Mouse (Mus musculus): ENCODE measurements around the gene Epha2.

Gene Epha2

GRCm38 (mm10) chr4:141279783-141280182 lies 21.3 kb upstream of the Epha2 start:
- no peak for DNase-seq (ENCODE audit: low spot score in 2 of 2)

DNA sequence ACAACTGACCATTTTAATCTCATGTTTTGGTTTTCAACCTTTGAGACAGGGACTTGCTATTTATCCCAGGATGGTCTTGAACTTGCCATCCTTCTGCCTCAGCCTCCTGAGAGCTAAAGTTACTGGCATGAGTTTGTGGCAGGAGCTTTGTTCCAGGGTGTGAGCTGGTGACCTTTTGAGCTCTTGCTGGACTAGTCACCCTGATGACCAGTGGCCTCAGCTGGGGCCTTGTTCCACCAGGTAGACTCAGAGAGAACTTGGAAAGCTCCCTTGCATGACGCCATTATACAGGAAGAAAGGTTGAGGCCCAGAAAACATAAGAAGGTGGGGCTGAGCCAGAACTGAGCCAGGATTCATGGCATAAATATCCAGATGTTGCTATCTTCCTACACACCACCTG lies 20.6 kb upstream of the Epha2 start:
- DNase-seq (ENCODE audit: low spot score in 2 of 2) = no peak

- DNase-seq (ENCODE audit: low spot score in 2 of 2) = no peak
Measured at GRCm38 (mm10) chr4:141281153-141281552, 19.9 kb upstream of the Epha2 start.

- no peak for DNase-seq (ENCODE audit: low spot score in 2 of 2)
Measured at GRCm38 (mm10) chr4:141281578-141281977, 19.5 kb upstream of the Epha2 start.

GRCm38 (mm10) chr4:141282087-141282486 lies 19.0 kb upstream of the Epha2 start:
- no peak for DNase-seq (ENCODE audit: low spot score in 2 of 2)

GRCm38 (mm10) chr4:141282623-141283022 lies 18.4 kb upstream of the Epha2 start:
- DNase-seq (ENCODE audit: low spot score in 2 of 2) = no peak

DNA sequence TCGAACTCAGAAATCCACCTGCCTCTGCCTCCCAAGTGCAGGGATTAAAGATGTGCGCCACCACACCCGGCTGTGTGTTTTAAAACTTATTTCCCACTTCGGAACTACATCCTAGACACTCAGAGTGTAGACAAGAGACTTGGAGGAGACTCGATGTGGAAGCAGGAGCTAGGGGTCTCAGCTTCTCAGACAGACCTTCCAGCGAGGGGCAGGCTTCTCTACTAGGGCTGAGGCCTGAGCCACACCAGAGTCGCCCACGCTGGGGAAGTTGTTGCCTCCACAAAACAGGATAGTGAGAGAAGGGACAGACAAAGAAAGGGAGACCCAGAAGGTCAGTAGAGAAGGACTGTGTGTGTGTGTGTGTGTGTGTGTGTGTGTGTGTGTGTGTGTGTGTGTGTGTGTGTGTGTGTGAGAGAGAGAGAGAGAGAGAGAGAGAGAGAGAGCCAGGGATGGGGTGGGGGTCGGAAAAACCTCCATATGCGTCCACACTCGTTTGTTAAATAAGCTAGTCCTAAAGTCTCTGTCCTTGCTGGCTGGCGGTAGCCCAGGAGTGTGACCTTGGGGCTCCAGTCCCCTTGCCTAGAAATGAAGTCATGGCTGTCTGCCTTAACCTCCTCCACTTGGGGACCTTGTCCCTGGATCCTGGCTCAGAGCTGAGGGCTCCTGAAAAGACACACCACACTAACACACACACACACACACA lies 17.7 kb upstream of the Epha2 start:
- DNase-seq (ENCODE audit: low spot score in 2 of 2) = no peak

GRCm38 (mm10) chr4:141283879-141284411 lies 17.1 kb upstream of the Epha2 start:
- DNase-seq (ENCODE audit: low spot score in 2 of 2) = no peak

DNA sequence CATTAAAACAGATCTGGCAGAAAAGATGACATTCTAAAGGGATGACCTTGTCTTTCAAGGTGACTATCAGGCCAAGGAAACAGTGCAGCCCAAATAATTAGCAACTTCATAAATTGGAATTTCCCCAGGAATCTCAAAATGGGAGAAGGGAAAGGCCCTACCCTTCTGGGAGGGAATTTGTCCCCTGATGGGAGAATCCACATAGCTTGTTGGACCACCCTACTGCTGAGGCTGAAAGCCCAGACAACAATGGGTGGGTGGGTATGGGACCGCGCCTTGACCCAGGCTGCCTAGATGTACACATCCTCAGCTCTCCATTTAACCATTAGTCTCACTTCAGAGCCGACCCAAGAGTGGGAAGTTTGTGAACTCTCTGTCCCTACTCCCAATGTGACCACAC lies 16.6 kb upstream of the Epha2 start:
- DNase-seq (ENCODE audit: low spot score in 2 of 2) = no peak

DNA sequence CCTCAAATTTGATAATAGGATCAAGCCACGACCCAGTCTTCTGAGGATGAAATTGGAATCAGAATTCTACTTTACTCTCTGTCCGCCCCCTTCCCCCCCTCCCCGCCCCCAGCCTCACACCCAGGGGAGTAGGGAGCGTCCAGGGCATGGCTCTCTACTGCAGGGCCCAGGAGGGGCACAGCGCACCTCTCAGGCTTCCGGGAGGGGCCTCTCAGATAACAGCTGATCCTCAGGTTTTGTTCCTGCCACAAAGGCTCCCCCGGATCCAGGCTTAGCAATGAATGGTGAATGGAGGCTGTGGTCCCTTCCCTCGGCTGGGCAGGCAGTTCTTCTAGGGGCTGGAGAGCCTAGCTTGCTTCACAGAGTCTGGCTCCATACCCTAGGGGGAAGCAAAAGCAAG lies 15.9 kb upstream of the Epha2 start:
- DNase-seq (ENCODE audit: low spot score in 2 of 2) = no peak

DNA sequence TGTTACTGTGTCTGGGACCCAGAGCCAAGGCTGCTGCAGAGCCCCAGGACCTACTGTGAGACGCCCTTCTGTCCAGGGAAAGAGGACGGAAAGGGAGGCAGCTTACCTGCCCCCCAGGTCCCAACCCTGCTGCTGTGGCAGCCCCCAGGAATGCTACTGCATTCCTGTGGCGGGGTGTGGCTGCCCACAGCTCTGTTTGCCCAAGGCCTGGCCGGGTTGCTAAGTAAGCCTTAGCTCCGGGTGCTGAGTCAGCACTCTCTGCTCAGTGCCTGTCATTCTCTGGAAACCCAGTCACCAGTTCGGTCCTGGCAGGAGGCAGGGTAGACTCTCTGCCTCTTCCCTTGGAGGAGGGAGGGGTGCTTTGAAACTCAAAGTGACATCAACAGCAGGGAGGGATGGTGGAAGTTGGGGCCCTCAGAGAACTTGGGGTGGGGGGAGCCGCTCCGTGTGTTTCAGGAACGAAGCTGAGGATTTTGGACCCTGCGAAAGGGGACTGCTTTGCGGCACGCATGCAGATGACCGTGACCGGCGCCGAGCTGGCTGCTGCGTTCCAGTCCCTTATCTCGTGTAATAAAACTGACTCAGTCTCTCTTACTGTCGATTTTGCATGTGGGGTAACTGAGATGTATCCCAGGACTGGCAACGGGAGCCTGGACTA lies 14.1 kb upstream of the Epha2 start:
- no peak for DNase-seq (ENCODE audit: low spot score in 2 of 2)

- no peak for DNase-seq (ENCODE audit: low spot score in 2 of 2)
Measured at GRCm38 (mm10) chr4:141287518-141288004, 13.5 kb upstream of the Epha2 start.

GRCm38 (mm10) chr4:141288152-141288551 lies 12.9 kb upstream of the Epha2 start:
- no peak for DNase-seq (ENCODE audit: low spot score in 2 of 2)

DNA sequence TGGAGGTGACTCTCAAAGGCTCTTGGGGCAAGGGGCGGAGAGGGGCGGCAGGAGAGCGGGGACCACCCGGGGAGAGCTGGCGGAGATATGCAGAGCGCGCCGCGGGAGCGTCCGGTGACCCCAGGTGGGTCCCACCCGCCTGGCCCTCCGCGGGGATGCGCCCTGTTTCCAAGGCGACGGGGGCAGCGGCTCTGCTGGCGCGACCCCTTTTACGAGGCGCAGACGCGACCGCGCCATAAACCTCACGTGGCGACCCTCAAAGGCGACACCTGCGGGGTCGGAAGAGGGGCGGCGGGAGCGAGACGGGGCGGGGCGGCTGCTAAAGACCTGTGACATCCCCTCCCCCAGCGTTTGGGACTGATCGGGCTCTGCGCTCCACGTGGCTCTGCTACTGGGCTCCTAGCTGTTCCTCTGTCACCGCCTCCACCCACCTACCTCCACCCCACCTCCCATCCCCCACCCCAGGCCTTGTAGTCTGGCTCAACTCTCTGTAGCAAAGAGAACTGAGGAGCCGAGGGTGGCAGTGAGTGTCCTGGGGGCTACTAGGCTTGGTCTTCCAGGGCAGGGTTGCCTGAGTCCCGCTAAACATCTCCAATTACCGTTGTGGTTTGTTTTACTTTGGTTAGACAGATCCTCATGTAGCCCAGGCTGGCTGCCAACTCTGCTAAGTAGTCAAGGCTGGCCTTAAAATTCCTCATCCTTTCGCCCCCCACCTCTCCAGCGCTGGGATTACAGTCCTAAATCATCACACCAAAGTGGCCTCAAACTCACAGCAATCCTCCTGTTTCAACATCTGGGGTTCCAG lies 9.3 kb upstream of the Epha2 start:
- no peak for DNase-seq (ENCODE audit: low spot score in 2 of 2)

DNA sequence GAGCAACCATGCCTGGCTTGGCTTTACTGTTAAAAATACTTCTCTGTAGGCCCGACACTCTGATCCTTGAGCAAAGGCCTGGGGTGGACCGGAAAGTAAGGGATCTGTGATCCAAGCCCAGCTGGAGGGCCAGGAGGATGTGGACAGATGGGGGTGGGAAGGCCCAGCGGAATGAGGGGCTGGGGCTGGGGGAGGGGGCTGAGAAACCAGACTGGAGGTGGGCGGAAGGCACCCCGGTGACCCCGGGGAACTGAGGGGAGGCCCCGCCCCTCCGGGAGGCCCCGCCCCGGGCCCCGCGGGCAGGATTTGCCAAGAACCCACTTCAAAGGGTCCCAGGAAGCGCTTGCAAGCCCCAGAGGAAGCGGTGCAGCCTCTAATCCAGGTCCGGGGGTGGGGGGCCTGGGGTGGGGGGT lies 5.3 kb upstream of the Epha2 start:
- DNase-seq (ENCODE audit: low spot score in 2 of 2) = no peak

GRCm38 (mm10) chr4:141297934-141298333 lies 3.1 kb upstream of the Epha2 start:
- DNase-seq (ENCODE audit: low spot score in 2 of 2) = no peak

GRCm38 (mm10) chr4:141299356-141299755 lies 1.7 kb upstream of the Epha2 start:
- DNase-seq (ENCODE audit: low spot score in 2 of 2) = no peak

- DNase-seq (ENCODE audit: low spot score in 2 of 2) = no peak
Measured at GRCm38 (mm10) chr4:141300196-141300595, 844 bp upstream of the Epha2 start.

- no peak for DNase-seq (ENCODE audit: low spot score in 2 of 2)
Measured at GRCm38 (mm10) chr4:141301591-141302427, 769 bp downstream of the Epha2 start.

DNA sequence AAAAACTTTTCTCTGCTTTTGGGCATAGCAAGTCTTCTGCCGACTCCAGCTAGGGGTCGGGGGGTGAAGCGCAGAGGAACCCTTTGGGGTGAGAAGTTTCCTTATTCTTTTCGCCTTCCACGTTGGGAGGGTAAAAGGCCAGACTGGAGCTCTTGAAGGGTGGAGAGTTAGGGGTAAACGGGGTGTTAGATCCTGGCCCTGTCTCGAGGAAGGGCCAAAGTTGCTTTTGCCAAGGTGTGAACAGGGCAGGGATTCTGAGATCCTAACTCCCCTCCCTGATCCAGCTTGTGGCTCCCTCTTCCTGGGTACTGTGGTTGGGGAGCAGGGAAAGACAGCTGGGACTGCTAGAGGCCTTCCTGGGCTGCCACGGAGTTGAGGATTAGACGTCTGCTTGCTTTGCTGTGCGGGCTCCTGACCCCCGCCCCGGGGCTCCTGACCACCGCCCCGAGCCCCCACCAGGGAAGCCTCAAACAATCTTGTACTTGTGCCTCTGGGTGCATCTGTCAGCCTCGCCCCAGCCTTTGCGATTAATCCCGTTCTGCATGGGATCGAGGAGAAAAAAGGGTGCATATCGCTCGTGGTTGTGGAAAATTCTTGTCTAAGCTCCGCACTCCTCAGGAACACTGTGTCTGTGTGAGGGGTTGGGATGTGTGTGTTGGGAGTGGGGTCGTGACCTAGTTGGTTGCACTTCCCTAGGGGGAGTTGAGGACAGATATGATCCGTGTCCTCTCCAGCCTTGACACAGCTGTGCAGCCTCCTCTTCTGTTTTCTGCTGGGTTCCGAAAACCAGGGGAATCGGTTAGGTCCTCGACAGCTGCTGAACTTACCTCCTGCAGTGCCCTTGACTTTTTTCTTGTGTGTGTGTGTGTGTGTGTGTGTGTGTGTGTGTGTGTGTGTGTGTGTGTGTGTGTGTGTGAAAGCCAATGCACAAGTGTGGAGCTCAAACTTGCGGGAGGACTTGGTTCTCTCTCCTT lies 1.7 kb downstream of the Epha2 start:
- no peak for DNase-seq (ENCODE audit: low spot score in 2 of 2)
